Mouse (Mus musculus) layer of hippocampus, postnatal 14 days (tissue): ENCODE measurements around the gene Ccdc174. TPM values are rescaled to one million over a fixed set of nuclear protein-coding genes. Genes with fewer than 3 reads are reported as not detected.
"Not testable (repeated sequence)": the region's sequence is repeated elsewhere in the genome, so short reads cannot be mapped to it uniquely, and the experiment has no call there.

Source experiments
- DNase-seq, 2 experiments: peaks; one replicate each; pipeline ENCODE4 v3.0.0; 2021 to 2022; ENCODE audit warnings: low spot score in 2 of 2, mixed read lengths in 1 of 2
- long read RNA-seq, 2 experiments: library from polyadenylated mRNA; stranded (forward); transcript quantifications; one replicate each; pipeline ENCODE4 v2.0.0; 2021
- total RNA-seq, 2 experiments: library from RNA; stranded (reverse); gene quantifications; 2 replicates each; pipeline ENCODE4 v1.2.3; 2021

Gene Ccdc174
- 10 to 100 TPM; 21.6 to 25.3 TPM for total RNA-seq
- long read RNA-seq, experiment 1, transcript Ccdc174-201 (11 exons, 1,752 nt), result major isoform, 19 of 21 reads
- long read RNA-seq, experiment 1, partial matches to known transcripts, result 0 of 21 reads
- long read RNA-seq, experiment 1, other reads (novel, unspliced or antisense), result 2 of 21 reads
- long read RNA-seq, experiment 2, transcript Ccdc174-201 (11 exons, 1,752 nt), result major isoform, 18 of 28 reads
- long read RNA-seq, experiment 2, partial matches to known transcripts, result 0 of 28 reads
- long read RNA-seq, experiment 2, other reads (novel, unspliced or antisense), result 10 of 28 reads

DNA sequence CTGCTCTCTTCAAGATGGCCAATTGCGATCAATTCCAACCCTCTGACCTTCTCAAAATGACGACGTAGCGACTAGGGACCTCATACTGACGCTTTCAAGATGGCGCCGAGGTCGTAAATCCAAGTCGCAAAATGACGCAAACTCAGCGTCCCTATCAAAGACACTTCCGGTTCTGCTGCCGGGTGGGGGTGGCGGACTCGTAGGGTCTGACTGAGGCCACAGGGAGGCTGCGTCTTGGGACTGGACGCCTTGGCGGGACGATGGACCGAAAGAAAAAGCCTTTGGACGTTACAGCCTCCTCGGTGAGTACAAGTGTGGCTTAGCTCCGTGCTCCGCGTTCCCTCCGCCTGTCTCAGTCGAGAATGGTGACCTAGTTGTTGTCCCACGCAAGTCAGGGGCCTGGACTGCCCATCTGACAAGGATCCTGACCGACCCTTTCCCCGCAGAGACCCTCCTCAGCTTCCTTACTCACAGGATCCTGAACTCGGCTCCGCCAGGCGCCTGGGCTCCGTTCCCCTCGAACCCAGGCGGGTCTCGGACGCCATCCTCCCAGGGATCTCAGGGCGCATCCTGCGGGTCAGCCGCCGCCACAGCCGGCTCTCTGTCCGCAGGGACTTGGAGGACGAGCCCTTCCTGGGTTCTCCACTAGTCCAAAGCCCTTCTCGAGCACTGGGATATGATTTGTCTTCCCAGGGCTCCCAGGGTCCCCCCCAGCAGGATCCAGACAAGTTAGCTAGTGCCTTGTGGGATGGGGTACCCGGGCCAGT lies at the start of gene Ccdc174:
Ccdc174 (plus strand) TSS at position 169 of the 767 bp plus-strand sequence.
- peak; percentile 89 to 96 for DNase-seq

DNA sequence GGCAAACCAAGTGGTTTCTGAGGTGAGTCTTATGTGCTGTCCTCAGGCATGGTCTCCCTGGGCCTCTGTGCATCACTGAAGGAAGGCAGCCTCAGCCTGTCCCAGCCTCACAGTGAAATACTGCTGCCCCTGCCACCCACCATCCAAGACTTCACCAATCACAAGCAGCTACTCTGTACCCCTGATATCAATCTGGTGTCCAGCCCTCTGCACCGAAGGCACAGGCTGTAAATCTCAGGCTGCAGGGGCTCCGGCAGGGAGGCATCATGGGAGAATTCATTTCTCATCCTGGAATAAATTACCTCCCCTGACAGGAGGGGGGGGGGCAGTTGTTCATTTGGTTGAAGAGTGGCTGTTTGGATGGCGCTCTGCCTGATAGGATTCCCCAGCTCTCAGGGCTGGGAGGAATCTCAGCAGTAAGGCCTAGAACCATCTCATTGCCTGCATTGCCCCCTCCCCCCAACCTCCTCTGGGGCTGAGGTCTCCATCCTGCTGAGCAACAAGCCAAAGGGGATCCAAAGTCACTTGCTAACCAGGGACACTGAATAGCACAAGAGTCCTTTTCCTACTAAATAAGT lies 44.9 kb upstream of the Ccdc174 start:
- no peak for DNase-seq

DNA sequence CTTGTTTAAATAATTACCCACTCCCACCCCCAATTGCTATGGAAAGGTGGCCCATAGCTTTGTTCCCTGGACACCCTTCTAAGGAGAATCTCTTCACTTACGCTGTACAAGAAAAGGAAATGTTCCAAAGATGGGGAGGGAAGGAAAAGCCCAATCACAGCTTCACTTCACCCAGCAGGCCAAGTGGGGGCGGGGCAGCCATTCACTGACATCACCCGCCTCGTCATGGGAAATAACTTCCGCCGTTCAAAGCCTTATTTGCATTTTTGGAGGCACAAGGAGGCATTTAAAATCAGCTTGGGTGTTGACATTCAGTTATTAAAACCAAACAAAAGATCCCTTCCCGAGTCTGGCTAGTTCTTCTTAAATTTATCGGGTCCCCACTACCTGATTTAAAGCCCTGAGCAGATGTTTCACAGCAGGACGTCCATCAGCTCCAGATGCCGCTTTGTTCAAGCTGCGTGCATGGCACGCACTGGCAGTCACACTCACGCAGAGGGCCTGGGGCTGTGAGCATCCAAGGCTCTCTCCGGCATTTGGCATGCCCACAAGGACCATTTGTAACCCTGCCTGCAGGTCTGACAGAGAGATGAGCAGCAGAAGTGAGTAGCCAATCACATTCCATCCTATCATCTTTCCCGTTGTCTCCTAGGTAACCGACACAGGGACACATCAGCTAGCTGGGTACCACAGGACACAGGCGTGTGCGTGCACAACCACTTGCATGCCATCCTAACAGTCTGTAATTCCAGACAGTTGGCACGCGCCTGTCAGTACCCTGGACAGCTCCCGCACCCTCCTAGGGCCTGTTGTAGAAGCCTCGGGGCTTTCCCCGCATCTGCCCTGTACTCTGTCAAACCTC lies 38.6 kb upstream of the Ccdc174 start:
- DNase-seq, result peak; percentile 60 to 70

DNA sequence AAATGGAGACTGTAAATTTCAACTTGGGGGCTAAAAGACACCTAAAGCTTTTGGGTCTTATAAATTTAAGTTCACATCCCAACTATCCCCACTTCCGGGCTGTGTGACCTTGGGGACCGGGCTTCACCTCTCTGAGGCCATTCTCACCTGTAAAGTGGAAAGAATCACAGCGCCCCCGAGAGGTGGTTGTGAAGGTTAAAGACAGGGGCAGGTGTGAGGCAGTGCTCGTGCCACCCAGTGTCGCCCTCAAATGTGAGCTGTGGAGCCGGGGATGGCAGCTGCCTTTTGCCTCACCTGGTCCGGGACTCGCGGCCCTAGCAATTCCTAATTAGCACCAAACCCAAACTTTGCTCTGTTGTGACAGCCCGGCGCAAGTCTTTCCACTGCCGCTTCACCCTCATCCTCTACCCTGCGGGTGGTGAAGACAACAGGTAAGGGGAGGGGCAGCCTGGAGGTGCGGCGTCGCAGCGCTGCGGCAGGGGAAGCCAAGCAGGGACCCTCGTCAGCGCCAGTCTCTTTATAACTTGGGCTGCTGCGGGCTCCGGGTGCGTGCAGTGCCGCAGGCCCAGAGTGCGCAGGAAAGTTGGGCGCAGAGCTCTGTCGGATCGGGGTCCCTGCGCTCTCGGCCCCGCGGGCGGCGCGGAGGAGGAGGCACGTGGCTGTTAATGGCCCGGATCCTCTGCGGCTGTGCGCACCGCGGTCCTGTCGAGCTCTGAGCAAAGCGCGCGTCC lies 34.8 kb upstream of the Ccdc174 start:
- DNase-seq, result no peak

DNA sequence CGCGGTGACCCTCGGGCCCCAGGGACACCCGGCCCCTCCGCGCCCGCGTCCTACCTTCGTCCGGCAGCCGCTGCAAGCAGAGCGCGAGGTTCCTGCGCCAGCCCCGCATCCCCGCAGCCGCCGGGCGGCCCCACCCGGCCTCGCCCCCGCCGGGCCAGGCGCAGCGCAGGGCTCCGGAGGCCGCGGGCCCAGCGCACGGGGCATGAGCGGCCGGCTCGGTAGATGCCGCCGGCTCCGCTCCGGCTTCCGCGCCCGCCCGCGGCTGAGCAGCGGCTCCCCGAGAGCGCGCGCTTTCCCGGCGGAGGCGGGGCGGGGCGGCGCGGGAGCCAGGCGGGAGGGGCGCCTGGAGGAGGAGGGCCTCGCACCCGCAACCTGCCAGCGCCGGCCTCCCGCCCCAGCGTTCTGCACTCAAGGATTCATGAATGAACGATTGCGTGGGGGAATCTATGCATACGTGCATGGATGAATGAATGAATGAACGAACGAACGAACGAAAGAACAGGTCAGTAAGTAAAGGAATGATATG lies 34.2 kb upstream of the Ccdc174 start:
- DNase-seq, result no peak

DNA sequence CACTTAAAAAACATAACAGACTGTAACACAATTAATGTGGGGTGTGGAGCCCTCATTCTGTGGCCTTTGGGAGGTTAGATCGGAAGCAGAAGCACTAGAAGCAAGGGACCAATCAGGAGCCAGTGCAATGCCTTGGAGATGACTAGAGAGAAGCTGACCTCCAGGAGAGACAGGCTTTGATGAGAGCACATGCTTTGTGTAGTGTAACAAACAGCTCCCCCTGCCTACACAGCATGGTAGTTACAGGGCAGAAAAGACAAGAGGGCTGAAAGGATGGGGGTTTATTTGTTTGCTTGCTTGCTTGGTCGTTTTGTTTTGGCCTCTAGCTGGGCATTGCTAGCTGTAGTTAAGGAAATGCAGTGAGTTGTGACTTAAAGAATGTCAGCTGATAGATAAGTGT lies 25.3 kb upstream of the Ccdc174 start:
- DNase-seq, result peak in 1 of 2 experiments; percentile 49

DNA sequence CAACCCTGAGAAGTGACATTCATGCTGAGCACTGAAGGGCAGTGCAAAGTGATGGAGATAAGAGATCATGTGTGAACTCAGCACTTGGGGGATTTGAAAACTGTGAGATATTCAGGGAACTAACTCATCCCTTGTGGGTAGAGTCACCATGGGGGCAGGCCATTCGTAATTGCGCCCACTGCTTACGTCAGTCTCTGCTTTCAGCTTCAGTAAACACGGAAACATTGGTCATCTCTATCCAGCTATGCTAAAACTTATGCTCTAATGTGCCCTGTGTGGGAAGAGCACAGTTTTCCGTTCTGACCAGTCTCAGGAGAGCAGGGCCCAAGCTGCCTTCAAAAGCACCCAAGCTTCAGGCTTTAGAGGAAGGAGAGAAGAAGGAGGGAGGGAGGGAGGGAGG lies 19.5 kb upstream of the Ccdc174 start:
- no peak for DNase-seq

DNA sequence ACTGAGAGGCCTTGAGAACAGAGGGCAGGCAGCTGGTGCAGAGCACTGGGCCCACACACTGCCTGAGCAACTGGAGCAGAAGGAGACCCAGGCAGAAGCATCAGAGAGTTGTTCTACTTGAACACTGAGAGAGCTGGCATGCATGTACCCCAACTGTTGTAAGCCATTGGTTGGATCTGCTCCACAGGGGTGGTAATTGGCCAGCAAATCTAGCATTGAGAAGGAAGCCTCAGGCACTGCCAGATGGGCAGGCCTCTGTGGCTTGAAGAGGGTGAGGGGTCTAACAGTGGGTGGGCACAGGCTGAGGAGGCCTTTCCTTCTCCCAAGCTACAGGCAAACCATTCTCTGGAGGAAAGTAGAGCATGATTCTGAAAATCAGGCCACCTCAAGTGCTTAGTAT lies 15.0 kb upstream of the Ccdc174 start:
- peak in 1 of 2 experiments; percentile 21 for DNase-seq

DNA sequence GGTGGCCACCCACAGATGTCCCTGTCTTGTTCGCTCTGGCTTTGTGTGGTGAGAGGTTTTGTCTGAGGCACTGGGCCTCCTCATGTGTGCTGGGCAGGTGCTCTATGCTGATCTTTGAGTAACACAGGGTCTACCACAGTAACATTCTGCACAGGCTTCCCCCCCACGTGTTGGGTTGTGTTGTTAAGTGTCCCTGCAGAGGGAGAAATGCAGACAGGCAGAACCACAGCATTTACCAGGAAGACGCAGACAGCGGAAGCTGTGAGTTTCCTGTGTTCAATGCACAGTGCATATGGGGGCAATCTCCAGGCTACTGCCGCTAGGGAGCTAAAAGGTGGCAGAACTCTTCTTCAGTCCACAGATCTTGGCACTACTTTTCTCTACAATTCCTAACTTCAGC lies 13.3 kb upstream of the Ccdc174 start:
- DNase-seq, result no peak

DNA sequence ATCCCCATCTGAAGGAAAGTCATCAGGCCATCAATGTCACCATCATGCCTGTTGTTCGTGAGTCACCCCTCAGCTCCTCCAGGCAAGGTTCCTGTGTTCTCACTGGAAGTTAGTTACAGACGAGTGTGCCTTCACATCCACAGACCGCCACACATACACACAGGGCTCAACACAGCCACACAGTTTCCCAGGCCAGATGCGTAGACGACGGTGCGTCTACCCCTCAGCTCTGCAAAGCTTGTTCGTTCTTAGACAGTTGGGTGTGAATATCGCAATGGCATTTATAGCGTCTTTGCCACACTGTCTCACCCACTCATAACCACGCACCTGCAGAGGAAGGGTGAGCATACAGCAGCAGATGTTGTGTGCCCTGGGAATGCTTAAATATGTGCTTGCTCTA lies 12.3 kb upstream of the Ccdc174 start:
- DNase-seq, result no peak

DNA sequence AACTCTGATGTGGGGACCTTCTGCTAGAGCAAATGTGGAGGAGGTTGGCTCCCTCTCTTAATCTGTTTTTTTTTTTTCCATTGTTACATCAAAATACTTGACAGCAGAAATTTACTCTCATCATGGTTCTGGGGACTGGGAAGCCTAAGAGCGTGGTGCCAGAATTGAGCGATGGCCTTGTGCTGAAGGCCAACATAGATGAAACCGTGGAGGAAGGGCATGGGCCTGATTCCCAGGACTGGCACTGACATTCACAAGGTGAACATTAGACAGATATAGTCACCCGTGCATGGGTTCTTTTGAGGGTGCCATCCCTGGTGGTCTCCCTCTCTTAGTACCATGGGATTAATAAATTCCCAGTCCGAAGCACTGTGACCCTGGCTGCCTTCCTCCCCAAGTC lies 9.8 kb upstream of the Ccdc174 start:
- no peak for DNase-seq

DNA sequence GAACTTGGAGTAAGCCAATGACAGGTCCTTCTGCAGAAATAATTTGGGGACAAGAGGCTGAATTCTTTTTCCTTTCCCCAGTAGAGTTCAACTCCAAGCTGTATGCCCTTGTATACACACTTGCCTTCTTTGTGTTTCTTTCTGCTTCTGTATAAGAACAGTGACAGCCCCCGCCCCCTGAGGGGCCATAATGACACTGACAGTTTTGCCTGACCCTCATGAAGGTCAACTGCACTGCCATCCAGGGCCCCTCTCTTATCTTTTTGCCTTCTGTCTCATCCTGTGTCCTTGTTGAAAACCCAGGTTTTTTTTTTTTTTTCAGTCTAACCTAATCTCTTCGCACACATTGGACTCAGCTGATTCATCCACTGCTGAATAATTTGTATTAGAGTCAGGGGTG lies 5.1 kb upstream of the Ccdc174 start:
- DNase-seq, result no peak

DNA sequence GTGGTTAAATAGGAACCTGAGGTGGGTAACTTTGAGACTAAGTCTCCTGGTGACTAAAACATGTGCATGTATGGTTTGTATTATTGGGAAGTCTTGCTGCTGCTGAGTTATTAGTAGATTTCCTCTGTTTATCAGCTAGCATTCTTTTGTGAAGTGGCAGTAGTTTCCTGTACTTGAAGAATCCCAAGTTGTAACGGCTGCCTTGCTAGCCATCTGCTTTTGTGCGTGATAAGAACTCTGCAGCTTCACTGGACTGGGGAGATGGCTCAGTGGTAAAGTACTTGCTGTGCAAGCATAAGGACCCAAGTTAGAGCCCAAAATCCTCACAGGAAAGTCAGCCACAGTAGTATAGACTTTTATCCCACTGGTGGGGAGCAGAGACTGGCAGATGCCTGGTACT lies 6.0 kb downstream of the Ccdc174 start:
- no peak for DNase-seq

DNA sequence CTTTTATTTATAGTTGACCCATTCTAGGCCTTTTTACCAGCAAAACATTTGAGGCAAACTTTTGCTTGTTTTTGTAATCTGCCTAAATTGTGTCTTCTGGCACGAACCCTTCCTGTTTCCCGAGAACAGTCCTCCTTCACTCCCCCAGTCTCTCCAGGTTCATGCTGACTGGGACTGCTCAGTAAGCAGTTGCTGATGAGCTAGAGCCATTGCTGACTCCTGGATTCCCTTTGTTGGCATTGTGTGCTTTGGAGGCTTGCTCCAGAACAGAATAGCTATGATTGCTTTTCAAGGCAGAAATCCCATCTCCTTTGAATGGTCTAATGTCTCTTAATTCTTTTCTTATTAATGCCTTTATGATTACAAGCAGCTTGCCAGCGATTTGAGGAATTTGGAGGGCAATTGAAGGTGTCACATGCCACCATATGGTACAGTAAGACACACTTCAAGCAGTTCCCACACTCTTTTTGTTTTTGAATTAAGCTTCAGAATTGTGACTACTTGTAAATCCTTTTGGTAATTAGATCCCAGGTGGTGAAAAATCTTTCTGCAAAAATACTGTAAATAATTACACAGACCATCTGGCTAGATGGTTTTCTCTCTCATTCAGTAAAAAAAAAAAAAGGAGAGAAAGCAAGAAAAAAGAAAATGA lies 11.5 kb downstream of the Ccdc174 start:
- DNase-seq, result no peak

DNA sequence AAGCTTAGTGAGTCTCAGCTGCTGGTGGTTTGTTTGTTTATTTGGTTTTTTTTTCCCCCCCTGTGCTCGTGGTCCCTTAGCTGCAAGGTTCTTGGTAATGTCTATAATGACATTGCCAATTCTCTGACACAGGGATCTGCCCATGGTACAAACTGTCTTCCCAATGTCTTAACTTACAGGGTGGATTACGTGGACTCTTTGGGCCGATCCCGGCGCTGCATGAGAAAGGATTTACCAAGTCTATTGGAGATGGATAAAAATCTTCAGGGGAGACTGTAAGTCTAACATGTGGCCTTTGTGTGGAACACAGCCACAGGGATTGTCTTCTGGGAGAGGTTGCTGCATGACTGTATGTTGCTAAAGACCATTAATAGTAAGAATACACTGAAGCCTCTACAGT lies 12.8 kb downstream of the Ccdc174 start:
- no peak for DNase-seq

DNA sequence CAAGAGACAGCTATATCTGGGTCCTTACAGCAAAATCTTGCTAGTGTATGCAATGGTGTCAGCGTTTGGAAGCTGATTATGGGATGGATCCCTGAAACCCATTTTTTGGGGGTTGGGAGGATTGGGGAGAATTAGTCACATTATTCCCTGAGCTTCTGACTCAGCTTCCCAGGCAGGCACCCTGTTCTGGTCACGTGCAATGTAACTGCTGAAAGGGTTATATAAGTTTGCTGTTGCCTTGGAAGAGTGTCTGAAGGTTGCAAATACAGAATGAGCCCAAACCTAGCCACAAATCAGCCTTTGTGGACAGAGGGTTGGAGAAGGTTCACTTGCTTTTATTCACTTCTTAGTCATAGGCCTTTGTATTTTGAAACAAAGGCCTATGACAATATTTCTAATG lies 13.9 kb downstream of the Ccdc174 start:
- DNase-seq, result no peak

DNA sequence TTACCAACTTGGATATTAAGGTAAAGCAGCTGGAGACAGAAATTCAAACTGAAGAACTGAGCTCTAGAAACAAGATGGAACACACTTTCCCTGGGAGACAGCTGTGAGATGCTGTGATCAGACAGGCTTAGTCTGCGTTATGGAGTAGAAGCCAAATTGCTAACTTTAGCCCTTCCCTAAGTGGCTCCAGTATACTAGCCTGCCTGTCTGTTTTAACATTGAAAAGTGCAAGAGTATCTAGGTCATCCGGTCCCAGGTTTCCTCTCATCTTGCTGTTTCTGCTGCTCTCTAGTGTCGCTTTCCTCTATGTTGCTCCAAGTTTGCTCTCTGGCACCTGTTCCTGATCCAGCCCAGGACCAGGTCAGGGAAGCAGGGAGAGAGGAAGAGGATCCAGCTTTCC lies 18.9 kb downstream of the Ccdc174 start:
- no peak for DNase-seq

DNA sequence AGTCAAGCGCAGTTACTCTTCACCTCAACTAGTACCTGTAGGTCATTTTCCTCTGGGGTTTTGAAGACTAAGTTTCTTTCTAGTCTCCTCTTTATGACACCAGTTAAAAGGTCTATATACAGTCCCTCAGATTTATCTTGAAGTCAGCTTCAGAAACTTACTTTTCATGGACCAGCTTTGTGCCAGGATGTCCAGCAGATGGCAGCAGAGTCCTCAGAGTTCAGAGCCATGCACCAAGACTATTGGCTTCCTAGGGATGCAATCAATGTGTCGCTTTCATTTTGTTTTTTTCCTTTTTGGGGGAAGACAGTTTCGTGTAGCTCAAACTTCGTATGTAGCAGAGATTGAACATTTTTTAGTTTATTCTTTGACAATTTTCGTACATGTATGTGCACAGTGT lies 23.7 kb downstream of the Ccdc174 start:
- DNase-seq, result peak; percentile 68 to 85

DNA sequence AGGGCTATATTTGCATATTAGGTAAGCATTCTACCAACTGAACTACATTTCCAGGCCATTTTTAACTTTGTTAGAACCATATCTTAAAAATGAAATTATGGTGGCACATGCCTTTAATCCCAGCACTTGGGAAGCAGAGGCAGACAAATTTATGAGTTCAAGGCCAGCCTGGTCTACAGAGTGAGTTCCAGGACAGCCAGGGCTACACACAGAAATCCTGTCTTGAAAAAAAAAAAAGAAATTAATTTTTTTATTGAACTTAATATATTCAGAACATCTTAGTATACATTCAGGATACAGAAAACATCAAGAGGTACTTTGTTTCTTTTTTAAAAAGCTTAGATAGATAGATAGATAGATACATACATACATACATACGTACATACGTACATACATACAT lies 24.7 kb downstream of the Ccdc174 start, which contains the start of gene 4930590J08Rik:
4930590J08Rik (plus strand) TSS at position 301 of the 400 bp plus-strand sequence.
- not testable (repeated sequence) for DNase-seq

DNA sequence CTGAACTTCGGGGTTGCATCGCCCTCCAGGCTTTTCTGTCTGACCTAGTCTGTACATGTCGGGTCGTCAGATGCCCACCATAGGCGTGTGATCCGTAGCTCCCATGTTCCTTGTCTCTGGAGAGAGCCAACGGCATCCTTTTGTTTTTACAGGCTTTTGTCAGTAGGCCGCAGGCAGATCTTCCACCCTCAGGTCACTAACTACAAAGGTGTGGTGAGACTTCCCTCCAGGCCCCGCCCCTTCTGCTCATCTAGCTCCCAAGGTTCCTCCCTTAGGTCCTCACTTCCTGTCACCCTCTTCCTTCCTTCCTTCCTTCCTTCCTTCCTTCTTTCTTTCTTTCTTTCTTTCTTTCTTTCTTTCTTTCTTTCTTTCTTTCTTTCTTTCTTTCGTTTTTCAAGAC lies 36.2 kb downstream of the Ccdc174 start:
- no peak for DNase-seq
